Mouse (Mus musculus) retina, embryonic 14.5 days (tissue): ENCODE measurements at regions not wholly inside any gene's neighbourhood (a gene's known extent, or its start where the extent isn't known, plus 50 kb on each side); places are given as distances from the start of the nearest gene placed in this dataset.
"Not testable (repeated sequence)": the region's sequence is repeated elsewhere in the genome, so short reads cannot be mapped to it uniquely, and the experiment has no call there.

Experiments used
- DNase-seq: peaks from one replicate; pipeline ENCODE4 v3.0.0-alpha.2; 2015; ENCODE audit warnings: low spot score

GRCm38 (mm10) chr2:116444163-116444562, 378.5 kb upstream of the Meis2 start:
- no peak for DNase-seq

GRCm38 (mm10) chr2:116440252-116440651, 374.6 kb upstream of the Meis2 start:
- no peak for DNase-seq

- peak; percentile 70 for DNase-seq
Measured at GRCm38 (mm10) chr2:116433481-116433880, 367.8 kb upstream of the Meis2 start.

- DNase-seq, result no peak
Measured at GRCm38 (mm10) chr2:116424131-116424530, 358.5 kb upstream of the Meis2 start.

DNA sequence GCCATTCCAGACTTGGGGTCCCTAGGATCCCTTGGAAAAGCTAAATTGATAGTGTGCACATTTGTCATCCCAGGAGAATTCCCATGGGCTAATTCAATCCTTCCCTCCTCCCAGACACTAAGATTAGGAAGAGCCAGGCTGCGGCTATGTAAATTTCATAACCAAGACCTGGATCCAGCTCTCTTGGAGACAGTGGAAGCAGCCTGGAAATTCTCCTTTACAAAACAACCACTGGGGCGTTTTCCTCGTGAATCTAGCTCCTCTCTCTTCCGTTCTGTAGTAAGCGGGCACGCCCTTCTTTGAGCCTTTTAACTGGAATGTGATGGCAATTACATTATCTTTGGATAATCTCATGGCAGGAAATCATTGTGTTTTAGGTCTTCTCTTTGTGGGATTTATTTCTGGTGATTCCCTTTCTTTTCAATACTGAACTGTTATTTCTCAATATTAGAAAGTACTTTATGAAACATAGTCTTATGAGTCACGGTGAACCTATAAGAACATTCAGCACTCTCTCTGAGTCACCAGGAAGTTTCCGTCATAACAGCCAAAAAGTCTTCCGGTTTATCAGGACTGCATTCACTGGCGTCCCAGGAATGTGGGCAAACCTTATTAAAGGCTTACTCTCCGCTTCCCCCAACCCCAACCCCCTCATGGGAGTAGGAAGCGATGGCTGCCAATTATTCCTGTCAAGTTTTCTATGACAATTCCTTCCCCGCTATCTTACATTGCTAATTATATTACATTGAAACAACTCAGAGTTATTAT, 352.0 kb upstream of the Meis2 start:
- DNase-seq, result no peak

DNA sequence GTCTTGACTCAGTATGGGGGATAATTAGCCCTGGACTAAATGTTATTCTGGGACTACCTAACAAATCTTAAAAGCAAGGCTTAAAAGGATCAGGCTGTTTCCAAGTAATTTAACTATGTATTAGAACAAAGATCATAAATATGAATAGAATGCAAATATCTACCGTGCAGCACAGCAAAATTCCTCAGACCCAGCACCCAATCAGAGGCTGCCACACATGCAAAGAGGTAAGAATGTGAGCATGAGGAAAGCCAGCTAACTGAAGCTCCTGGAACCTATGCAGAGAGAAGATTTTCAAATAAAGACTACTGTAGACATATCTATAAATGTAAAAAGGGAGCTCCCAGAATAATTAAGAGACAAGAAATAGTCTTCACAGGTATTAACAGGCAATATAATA, 350.1 kb upstream of the Meis2 start:
- no peak for DNase-seq

GRCm38 (mm10) chr2:116402113-116402512, 336.5 kb upstream of the Meis2 start:
- no peak for DNase-seq

GRCm38 (mm10) chr2:116399966-116400365, 334.3 kb upstream of the Meis2 start:
- DNase-seq, result no peak

DNA sequence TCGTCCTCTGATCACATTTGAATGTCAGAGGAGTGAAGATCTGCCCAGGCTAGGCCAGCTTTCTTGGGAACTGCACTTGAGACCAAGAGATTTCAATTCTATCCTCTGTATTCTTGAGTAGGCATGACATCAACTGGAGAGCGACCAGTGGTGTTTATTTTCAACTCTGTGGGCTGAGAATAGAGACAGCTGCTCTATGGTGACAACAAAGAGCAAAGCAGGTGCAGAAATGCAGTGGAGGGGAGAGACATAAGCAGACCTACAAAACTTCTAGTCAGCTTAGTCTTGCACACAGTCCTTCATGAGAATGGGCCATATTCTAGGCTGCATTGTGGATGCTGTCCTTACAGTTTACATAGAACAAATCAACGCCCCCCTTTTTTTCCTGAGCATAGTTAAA, 303.2 kb upstream of the Meis2 start:
- DNase-seq, result no peak

DNA sequence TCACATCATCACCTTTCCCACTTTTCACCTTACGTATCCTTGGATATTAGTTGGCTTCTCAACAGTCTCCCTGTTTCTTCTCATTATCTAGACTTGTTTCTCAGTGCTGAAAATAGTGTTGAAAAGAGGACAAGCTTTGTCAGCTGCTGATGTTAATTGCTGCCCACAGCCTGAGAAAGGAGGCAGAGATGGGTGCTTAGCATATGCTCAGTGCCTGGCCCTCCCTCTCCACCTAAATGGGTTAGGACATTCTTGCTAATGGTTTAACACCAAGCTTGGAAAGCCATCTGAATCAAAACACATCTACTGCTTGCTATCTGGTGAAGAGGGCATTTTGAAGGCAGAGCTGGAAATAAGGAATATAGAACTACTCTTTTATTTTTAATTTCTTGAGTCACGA, 298.5 kb upstream of the Meis2 start:
- no peak for DNase-seq

GRCm38 (mm10) chr2:116358145-116358544, 292.5 kb upstream of the Meis2 start:
- DNase-seq, result no peak

- DNase-seq, result no peak
Measured at GRCm38 (mm10) chr2:116348530-116348914, 282.9 kb upstream of the Meis2 start.

DNA sequence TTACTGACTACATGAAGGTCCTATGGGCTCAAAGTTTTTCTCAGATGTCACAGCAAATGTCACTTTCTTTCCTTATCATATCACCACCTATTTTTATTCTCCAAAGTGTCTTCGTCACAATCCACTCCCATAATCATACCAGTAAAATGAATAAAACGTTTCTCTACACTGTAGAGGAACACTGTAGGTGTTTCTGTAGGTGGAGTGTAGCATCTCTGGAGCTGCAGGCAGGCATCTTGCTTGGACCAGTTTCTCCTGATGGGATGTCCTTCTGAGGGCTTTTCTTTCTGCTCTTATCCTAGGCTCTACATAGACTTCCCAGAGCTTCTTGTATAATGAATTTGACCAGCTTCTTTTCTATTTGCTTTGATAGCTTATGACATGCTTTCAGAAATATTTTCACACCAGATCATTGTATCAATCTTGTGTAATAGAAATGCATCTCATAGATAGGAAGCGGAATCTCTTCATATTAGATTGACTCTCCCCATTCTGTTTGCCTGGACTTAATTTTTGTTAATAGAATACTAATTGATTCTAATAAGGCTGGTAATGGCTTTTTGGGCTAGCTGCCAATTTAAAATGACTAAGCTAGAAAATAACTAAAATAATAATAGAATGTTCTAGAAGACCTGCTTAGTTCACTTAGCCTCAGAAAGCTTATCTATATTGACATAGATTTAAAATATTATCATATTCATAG, 282.3 kb upstream of the Meis2 start:
- DNase-seq, result no peak

GRCm38 (mm10) chr2:116331801-116332200, 266.2 kb upstream of the Meis2 start:
- DNase-seq, result peak; percentile 55

- peak; percentile 77 for DNase-seq
Measured at GRCm38 (mm10) chr2:116322039-116322770, 256.6 kb upstream of the Meis2 start.

DNA sequence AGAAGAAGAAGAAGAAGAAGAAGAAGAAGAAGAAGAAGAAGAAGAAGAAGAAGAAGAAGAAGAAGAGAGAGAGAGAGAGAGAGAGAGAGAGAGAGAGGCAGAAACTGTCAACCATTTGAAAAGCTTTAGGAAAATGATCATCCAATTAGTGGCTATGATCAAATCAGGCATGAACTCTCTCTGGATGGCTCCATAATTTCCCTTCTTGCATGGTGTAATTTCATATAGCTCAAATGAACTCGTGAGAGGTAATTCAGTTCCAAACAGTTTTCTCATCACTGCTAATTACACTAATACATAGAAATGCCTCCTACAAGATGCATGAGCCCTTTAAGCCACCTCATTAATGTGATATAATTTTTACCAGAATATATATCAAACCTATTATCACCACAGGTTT, 233.9 kb upstream of the Meis2 start:
- DNase-seq, result peak; percentile 68

- DNase-seq, result no peak
Measured at GRCm38 (mm10) chr2:116289886-116290285, 224.2 kb upstream of the Meis2 start.

- DNase-seq, result not testable (repeated sequence)
Measured at GRCm38 (mm10) chr2:116243191-116243590, 177.6 kb upstream of the Meis2 start.

DNA sequence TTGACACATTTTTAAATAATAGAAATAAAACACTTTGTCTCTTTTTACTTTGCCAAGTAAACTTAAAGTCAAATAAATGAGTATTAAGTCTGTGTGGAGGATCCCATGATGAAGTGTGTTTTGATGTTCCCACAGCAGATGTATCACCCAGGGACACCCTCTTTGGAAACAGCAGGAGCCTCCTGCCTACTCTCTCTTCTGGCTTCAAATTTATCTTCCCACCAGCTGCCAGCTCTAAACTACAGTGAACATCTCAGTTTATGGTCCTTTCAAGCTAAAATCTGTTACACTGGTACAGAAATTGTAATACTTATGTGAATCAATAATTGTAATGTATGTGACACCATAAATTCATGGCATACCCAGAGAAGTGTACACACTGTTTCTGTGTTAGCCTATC, 171.1 kb upstream of the Meis2 start:
- DNase-seq, result no peak

GRCm38 (mm10) chr2:116232793-116233192, 167.2 kb upstream of the Meis2 start:
- DNase-seq, result no peak

GRCm38 (mm10) chr2:116216418-116216817, 150.8 kb upstream of the Meis2 start:
- peak; percentile 23 for DNase-seq

- peak; percentile 32 for DNase-seq
Measured at GRCm38 (mm10) chr2:116201248-116202223, 135.9 kb upstream of the Meis2 start.
